In the genomic region with DNA sequence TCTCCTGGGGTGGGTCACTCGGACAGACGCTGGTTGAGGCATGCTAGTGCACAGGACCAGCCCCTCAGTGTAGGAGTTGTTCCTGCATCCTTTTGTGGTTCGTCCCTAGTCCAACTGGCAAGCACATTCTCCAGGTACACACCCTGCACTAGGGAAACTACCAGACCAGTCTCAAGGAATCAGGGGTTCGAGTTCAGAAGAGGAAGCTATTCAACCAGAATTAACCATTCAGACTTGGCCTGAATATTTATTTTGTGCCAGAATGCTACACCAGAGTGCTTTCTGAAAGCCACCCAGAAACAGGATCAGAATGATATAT, we compare ENCODE assay signal across 8 mouse cellular contexts. TPM values are rescaled to one million over a fixed set of nuclear protein-coding genes. Genes with fewer than 3 reads are reported as not detected.
DNase-seq lines count a peak whose midpoint lies in the region; ATAC-seq lines count a peak whose summit lies in the region.

No protein-coding gene starts in this region.

- DNase-seq in kidney, postnatal 25 days: no peak
- no peak for DNase-seq in midbrain, embryonic 14.5 days
- no peak for DNase-seq in frontal cortex, postnatal 25 days (ENCODE audit: low spot score in 2 of 2)
- DNase-seq in kidney, postnatal 36 days: no peak
- DNase-seq in urinary bladder, postnatal 14 days (ENCODE audit: low spot score): no peak

- peak overlapping the region; percentile 71; the same call in 1 of the 2 replicates for H3K27ac ChIP-seq in kidney, embryonic 14.5 days (ENCODE audit: low read depth, low read length)
- no peak overlapping the region for H3K27ac ChIP-seq in brown adipose tissue, adult 24 weeks (replicated peaks; ENCODE audit: low read depth, low read length)
- H3K27ac ChIP-seq in hindbrain, embryonic 15.5 days (replicated peaks): peak overlapping the region; percentile 80
- peak overlapping the region; percentile 77 for H3K27ac ChIP-seq in midbrain, embryonic 14.5 days (replicated peaks; ENCODE audit: low read depth, low read length)

- peak overlapping the region; percentile 78 for H3K4me3 ChIP-seq in kidney, embryonic 14.5 days (ENCODE audit: low read length)
- H3K4me3 ChIP-seq in brown adipose tissue, adult 24 weeks (ENCODE audit: insufficient read depth, low read depth, low read length): peak overlapping the region; percentile 84
- H3K4me3 ChIP-seq in hindbrain, embryonic 15.5 days: peak overlapping the region; percentile 76
- peak overlapping the region; percentile 76 for H3K4me3 ChIP-seq in midbrain, embryonic 14.5 days (replicated peaks; ENCODE audit: low read depth, low read length)

- H3K4me1 ChIP-seq in kidney, embryonic 14.5 days (ENCODE audit: control insufficient read depth, insufficient read depth, low read length): peaks cover 6% of the 10 kb centered on the region
- peaks cover 2% of the 10 kb centered on the region; the same call in 1 of the 2 replicates for H3K4me1 ChIP-seq in brown adipose tissue, adult 24 weeks (ENCODE audit: control insufficient read depth, insufficient read depth, insufficient read length, low read length)
- peaks cover 19% of the 10 kb centered on the region for H3K4me1 ChIP-seq in hindbrain, embryonic 15.5 days (replicated peaks)
- H3K4me1 ChIP-seq in midbrain, embryonic 14.5 days (ENCODE audit: control insufficient read depth, insufficient read depth, low read length): peaks cover 10% of the 10 kb centered on the region

- no peak for ATAC-seq in kidney, embryonic 14.5 days (ENCODE audit: low FRiP score, low TSS enrichment)
- ATAC-seq in hindbrain, embryonic 15.5 days (ENCODE audit: low FRiP score, low read depth): no peak
- ATAC-seq in midbrain, embryonic 14.5 days (ENCODE audit: low FRiP score, low TSS enrichment): no peak

- H3K4me2 ChIP-seq in kidney, embryonic 14.5 days (replicated peaks; ENCODE audit: low read depth, low read length): peak overlapping the region; percentile 86
- peak overlapping the region; percentile 66 for H3K4me2 ChIP-seq in hindbrain, embryonic 15.5 days
- H3K4me2 ChIP-seq in midbrain, embryonic 14.5 days (ENCODE audit: low read length): peak overlapping the region; percentile 89

- 9% methylated on average over 4 of the region's 4 CpGs for WGBS in kidney, embryonic 14.5 days
- WGBS in hindbrain, embryonic 15.5 days: 9% methylated on average over 4 of the region's 4 CpGs
- 9% methylated on average over 4 of the region's 4 CpGs for WGBS in midbrain, embryonic 14.5 days

- H3K9me3 ChIP-seq in kidney, embryonic 14.5 days (ENCODE audit: control insufficient read depth, low read length): no peaks in the 10 kb centered on the region
- no peaks in the 10 kb centered on the region for H3K9me3 ChIP-seq in hindbrain, embryonic 15.5 days
- H3K9me3 ChIP-seq in midbrain, embryonic 14.5 days (ENCODE audit: control insufficient read depth, low read length): no peaks in the 10 kb centered on the region

- no peaks in the 10 kb centered on the region for H3K27me3 ChIP-seq in kidney, embryonic 14.5 days (ENCODE audit: control insufficient read depth, insufficient read depth, low read length)
- no peaks in the 10 kb centered on the region for H3K27me3 ChIP-seq in hindbrain, embryonic 15.5 days
- H3K27me3 ChIP-seq in midbrain, embryonic 14.5 days (ENCODE audit: control insufficient read depth, insufficient read depth, low read length): no peaks in the 10 kb centered on the region

- H3K9ac ChIP-seq in kidney, embryonic 14.5 days (ENCODE audit: low read depth, low read length): peak overlapping the region; percentile 64; the same call in 1 of the 2 replicates
- peak overlapping the region; percentile 83 for H3K9ac ChIP-seq in hindbrain, embryonic 15.5 days
- peak overlapping the region; percentile 80 for H3K9ac ChIP-seq in midbrain, embryonic 14.5 days (replicated peaks; ENCODE audit: low read length)

- peaks cover 5% of the 10 kb centered on the region; the same call in 1 of the 2 replicates for H3K36me3 ChIP-seq in kidney, embryonic 14.5 days (ENCODE audit: control insufficient read depth, insufficient read depth, low read length)
- peaks cover 13% of the 10 kb centered on the region for H3K36me3 ChIP-seq in hindbrain, embryonic 15.5 days
- peaks cover 16% of the 10 kb centered on the region for H3K36me3 ChIP-seq in midbrain, embryonic 14.5 days (ENCODE audit: control insufficient read depth, insufficient read depth, low read length)

RNA-seq across cellular contexts. Expression of gene Erlin1, which starts 0.3 kb away (rescaled TPM):
- 29.7 and 39.0 TPM in 2 replicates for polyA plus RNA-seq in kidney, embryonic 14.5 days (2014; fragmentation: Nextera tagmentation; extraction: Ambion mirVana)
- polyA plus RNA-seq in brown adipose tissue, adult 24 weeks (2012; ENCODE audit: insufficient read depth, insufficient read length, missing spikeins): 12.3 and 18.7 TPM in 2 replicates
- 21.6 and 22.9 TPM in 2 replicates for polyA plus RNA-seq in hindbrain, embryonic 15.5 days (2015; fragmentation: Nextera tagmentation; extraction: Ambion mirVana)
- polyA plus RNA-seq in midbrain, embryonic 14.5 days (2014; fragmentation: Nextera tagmentation; extraction: Ambion mirVana): 15.1 and 16.3 TPM in 2 replicates

RNA-seq across cellular contexts. Expression of gene Chuk, which starts 37.4 kb away (rescaled TPM):
- polyA plus RNA-seq in kidney, embryonic 14.5 days (2014; fragmentation: Nextera tagmentation; extraction: Ambion mirVana): 39.1 and 54.6 TPM in 2 replicates
- polyA plus RNA-seq in brown adipose tissue, adult 24 weeks (2012; ENCODE audit: insufficient read depth, insufficient read length, missing spikeins): 23.7 and 24.3 TPM in 2 replicates
- polyA plus RNA-seq in hindbrain, embryonic 15.5 days (2015; fragmentation: Nextera tagmentation; extraction: Ambion mirVana): 58.4 and 60.0 TPM in 2 replicates
- 59.2 and 60.1 TPM in 2 replicates for polyA plus RNA-seq in midbrain, embryonic 14.5 days (2014; fragmentation: Nextera tagmentation; extraction: Ambion mirVana)

RNA-seq across cellular contexts. Expression of gene Cyp2c23, which starts 40.9 kb away (rescaled TPM):
- 0.31 TPM in 1 of 2 replicates, not detected in the other for polyA plus RNA-seq in kidney, embryonic 14.5 days (2014; fragmentation: Nextera tagmentation; extraction: Ambion mirVana)
- polyA plus RNA-seq in brown adipose tissue, adult 24 weeks (2012; ENCODE audit: insufficient read depth, insufficient read length, missing spikeins): not detected in 2 replicates
- 0.13 TPM in 1 of 2 replicates, not detected in the other for polyA plus RNA-seq in hindbrain, embryonic 15.5 days (2015; fragmentation: Nextera tagmentation; extraction: Ambion mirVana)
- not detected in 2 replicates for polyA plus RNA-seq in midbrain, embryonic 14.5 days (2014; fragmentation: Nextera tagmentation; extraction: Ambion mirVana)
